Mouse (Mus musculus) midbrain, embryonic 10.5 days (tissue): Measurements from ENCODE around the gene Nkain2. TPM values are rescaled to one million over a fixed set of nuclear protein-coding genes. Genes with fewer than 3 reads are reported as not detected.
"Not testable (repeated sequence)": the region's sequence is repeated elsewhere in the genome, so short reads cannot be mapped to it uniquely, and the experiment has no call there.

Experiments
- DNase-seq: peaks from one replicate; pipeline ENCODE4 v3.0.0-alpha.2; 2017; ENCODE audit warnings: low spot score
- H3K27ac ChIP-seq: fragments of 300-500 bp; sonication (generic); replicated peaks from 2 replicates; pipeline ENCODE4 v1.5.1; 2016; ENCODE audit warnings: mild to moderate bottlenecking
- H3K27me3 ChIP-seq: fragments of 300-500 bp; sonication (generic); 2 replicates; pipeline ENCODE4 v1.6.1; 2016; ENCODE audit warnings: low read depth, mild to moderate bottlenecking; ENCODE audit not compliant: poor library complexity, severe bottlenecking
- H3K36me3 ChIP-seq: fragments of 300-500 bp; sonication (generic); 2 replicates; pipeline ENCODE4 v1.6.1; 2016; ENCODE audit warnings: mild to moderate bottlenecking, moderate library complexity
- H3K4me1 ChIP-seq: fragments of 300-500 bp; sonication (generic); 2 replicates; pipeline ENCODE4 v1.6.1; 2016
- H3K4me3 ChIP-seq: fragments of 300-500 bp; sonication (generic); 2 replicates; pipeline ENCODE4 v1.5.1; 2016; ENCODE audit warnings: mild to moderate bottlenecking, moderate library complexity
- H3K9me3 ChIP-seq: fragments of 300-500 bp; sonication (generic); replicated peaks from 2 replicates; pipeline ENCODE4 v1.6.1; 2016; ENCODE audit warnings: mild to moderate bottlenecking
- WGBS: fragments of 180-500 bp; shearing (Covaris S2); methylation state at CpG from one replicate; pipeline ENCODE4 v1.1.7; 2016; 5-methylcytosine and 5-hydroxymethylcytosine counted together
- polyA plus RNA-seq: library from polyadenylated mRNA; unstranded; fragments of >200 nt; fragmentation: Nextera tagmentation; extraction: Ambion mirVana; gene quantifications from 2 replicates; pipeline ENCODE4 v1.2.1, GENCODE M21; 2016

Gene Nkain2
- polyA plus RNA-seq, 1 experiment from 2014 or later: 0.88 TPM

DNA sequence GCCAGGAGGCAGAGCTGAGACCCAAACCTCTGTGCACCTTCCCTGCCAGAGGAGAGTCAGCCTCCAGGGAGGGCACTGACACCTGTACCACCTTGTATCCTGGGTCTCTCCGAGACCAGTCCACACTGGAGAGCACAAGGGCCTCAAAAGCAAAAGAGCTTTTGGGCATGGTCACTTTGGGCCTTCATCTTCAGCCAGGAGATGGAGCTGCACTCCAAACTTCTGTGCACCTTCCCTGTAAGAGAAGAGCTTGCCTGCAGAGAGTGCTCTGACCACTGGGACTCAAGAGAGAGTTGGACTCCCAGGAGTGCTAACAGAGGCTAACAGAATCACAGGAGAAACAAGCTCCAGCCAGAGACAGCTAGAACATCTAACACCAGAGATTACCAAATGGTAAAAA is 183.7 kb downstream of the Nkain2 start:
- not testable (repeated sequence) for H3K4me1 ChIP-seq, H3K27ac ChIP-seq, DNase-seq, H3K4me3 ChIP-seq, H3K9me3 ChIP-seq, H3K27me3 ChIP-seq, H3K36me3 ChIP-seq
- 71% methylated on average over 1 of the region's 1 CpGs for WGBS

DNA sequence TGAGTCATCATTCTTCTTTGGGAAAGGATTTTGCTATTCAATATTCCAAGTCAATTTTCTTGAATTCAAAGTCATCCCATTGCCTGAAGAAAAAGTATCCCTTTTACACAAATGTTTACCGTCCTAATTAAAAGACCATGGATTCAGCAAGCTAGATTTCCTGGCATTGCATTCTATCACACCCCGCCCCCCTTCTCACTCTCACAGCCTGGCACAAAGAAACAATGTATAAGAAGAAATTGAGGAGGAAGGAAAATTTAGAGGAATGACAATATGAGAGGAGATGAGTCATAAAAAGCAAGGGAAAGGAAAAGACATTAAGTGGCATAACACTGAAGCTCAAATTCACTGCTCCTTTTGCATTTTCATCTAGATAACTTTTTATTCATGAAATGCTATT is 193.6 kb downstream of the Nkain2 start:
- Histone ChIP-seq H3K4me1 (no peaks in the 10 kb centered on the region), H3K27me3 (no peaks in the 10 kb centered on the region), H3K9me3 (no peaks in the 10 kb centered on the region), H3K4me3 (no peak overlapping the region), H3K36me3 (no peaks in the 10 kb centered on the region), H3K27ac (no peak overlapping the region)
- DNase-seq: no peak
- WGBS: 96% methylated on average over 2 of the region's 2 CpGs

DNA sequence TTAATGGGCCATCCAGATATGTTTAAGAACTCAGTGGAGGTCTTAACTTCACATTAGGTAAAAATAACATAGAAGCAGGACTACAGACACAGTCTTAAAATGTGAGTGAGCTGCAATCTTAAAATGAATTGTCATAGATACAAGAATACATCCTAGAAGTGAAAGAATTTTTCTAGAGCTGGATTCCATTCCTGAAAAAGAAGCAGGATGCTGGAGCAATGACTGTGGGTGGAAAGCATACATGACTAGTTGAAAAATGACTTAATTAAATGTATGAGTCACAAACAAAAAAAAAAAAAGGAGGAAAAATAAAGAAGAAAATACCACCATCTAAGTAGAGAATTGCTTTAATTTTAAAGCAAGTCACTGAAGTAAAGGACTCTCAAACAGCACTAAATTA is 205.7 kb downstream of the Nkain2 start:
- Histone ChIP-seq H3K27ac (no peak overlapping the region), H3K4me1 (no peaks in the 10 kb centered on the region), H3K4me3 (no peak overlapping the region), H3K27me3 (no peaks in the 10 kb centered on the region), H3K36me3 (no peaks in the 10 kb centered on the region), H3K9me3 (no peaks in the 10 kb centered on the region)
- DNase-seq: no peak

DNA sequence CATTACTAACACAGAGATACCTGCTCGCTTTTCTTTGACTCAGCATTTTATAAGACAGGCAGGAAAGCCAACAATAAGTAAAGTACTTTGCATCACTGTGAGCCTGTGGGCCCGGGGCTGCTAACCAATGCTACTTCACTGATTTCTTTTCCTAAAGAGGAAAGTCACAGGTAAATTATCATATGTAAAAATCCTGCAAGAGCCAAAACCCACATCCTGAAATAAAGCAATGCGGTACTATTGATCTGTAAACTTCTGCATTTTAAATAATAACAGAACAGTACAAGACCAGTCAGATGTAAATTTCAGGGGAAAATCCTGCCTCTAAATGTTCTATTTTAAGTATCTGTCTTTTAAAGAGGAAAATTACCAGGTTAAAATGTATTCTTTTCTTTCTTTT is 250.0 kb downstream of the Nkain2 start:
- no peak for DNase-seq
- no peak overlapping the region for H3K27ac ChIP-seq
- no peaks in the 10 kb centered on the region for H3K36me3 ChIP-seq
- 72% methylated on average over 3 of the region's 3 CpGs for WGBS
- H3K27me3 ChIP-seq: no peaks in the 10 kb centered on the region
- no peak overlapping the region for H3K4me3 ChIP-seq
- no peaks in the 10 kb centered on the region for H3K9me3 ChIP-seq
- H3K4me1 ChIP-seq: no peaks in the 10 kb centered on the region

DNA sequence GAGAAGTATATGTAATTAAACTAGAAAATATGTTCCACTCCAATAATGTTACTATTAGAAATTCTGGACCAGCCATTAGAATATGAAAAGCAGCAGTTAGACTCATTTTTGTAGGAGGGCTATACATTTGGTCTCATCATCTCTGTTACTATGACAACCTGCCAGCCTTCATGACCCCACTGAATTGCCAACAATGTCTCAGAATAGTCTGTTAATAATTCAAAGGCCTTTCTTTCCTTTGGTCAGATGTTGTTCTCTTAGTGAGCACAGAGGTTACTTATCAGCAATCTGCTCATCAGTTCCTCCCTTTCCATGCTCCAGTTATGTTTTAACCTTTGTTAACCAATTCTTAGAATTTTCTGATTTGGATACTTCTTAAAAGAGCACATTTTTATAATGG is 251.1 kb downstream of the Nkain2 start:
- no peak for DNase-seq
- no peaks in the 10 kb centered on the region for H3K4me1 ChIP-seq
- no peak overlapping the region for H3K4me3 ChIP-seq
- H3K9me3 ChIP-seq: no peaks in the 10 kb centered on the region
- no peaks in the 10 kb centered on the region for H3K27me3 ChIP-seq
- H3K27ac ChIP-seq: no peak overlapping the region
- H3K36me3 ChIP-seq: no peaks in the 10 kb centered on the region

DNA sequence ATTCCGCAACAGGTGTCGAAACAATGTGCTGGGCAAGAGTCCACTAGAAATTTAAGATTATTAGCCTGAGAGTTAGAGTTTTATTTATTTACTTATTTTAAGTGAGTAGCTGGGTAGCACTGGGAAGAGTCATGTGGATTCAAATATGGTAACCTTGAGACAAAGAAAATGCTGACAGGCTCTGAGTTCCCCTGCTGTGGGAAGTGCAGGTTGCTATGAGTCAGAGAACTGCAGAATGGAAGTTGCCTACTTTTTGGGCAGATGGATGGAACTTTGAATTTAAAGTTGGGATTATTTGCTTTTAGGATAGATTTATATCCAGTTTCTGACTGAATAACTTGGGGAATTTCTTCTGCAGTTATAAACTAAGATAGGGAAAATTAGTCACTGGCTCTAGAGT is 259.2 kb downstream of the Nkain2 start:
- Histone ChIP-seq H3K9me3 (no peaks in the 10 kb centered on the region), H3K27me3 (no peaks in the 10 kb centered on the region), H3K36me3 (no peaks in the 10 kb centered on the region), H3K27ac (no peak overlapping the region), H3K4me3 (no peak overlapping the region), H3K4me1 (no peaks in the 10 kb centered on the region)
- 97% methylated on average over 2 of the region's 2 CpGs for WGBS
- DNase-seq: no peak

DNA sequence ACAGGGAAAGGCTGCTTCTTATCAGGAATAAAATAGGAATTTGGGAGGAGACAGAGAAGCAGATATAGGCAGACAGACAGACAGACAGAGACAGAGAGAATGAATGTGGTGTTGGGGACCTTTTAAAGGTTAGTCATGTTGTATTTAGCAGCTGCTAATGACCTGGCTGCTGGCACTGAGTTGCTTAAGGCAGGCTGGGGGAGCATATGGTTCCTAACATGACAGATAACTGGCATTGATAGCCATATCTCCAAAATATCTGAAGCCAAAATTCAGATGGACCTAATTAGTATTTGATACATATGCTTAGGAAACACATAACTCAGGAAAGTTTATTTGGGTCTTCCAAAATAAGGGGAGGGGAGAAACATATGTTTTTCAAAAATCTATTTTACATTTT is 285.8 kb downstream of the Nkain2 start:
- Histone ChIP-seq H3K36me3 (no peaks in the 10 kb centered on the region), H3K27ac (no peak overlapping the region), H3K4me3 (no peak overlapping the region), H3K27me3 (no peaks in the 10 kb centered on the region), H3K9me3 (no peaks in the 10 kb centered on the region), H3K4me1 (no peaks in the 10 kb centered on the region)
- no peak for DNase-seq

DNA sequence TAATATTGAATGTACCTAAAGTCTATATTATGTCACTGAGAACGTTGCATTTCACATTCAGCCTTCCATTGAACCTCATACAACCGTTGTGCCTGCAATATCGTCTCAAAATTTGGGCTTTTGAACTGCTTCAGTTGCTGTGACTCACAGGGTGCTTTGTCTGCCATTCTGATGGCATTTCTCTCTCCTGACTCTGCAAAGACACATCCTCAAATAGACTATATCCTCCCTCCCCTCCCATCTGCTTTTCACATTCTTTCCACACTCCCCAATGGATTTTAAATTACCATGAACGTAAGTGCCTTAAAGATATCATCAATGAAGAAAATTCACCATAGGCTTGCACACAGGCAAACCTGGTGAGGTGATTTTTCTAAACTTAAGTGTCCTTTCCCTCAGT is 287.5 kb downstream of the Nkain2 start:
- no peaks in the 10 kb centered on the region for H3K4me1 ChIP-seq
- 79% methylated on average over 4 of the region's 4 CpGs for WGBS

DNA sequence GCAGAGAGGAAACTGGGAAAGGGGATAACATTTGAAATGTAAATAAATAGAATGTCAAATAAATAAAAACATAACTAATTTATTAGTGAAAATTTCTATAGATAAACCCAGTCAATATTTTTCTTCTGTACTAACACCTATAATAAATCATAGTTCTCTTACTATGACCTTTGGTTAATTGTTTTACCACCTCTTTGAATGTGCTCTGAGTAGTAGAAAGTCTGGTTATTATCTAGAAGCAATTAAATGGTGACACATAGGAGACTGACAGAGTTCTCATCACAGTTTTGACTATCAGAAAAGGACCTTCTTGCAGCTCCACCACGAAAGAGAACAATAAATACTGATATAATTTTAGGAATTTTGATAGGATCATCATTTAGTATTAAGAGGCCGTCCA is 295.3 kb downstream of the Nkain2 start:
- 80% methylated on average over 2 of the region's 2 CpGs for WGBS
- Histone ChIP-seq H3K27ac (no peak overlapping the region), H3K27me3 (no peaks in the 10 kb centered on the region), H3K9me3 (no peaks in the 10 kb centered on the region), H3K4me3 (no peak overlapping the region), H3K36me3 (no peaks in the 10 kb centered on the region), H3K4me1 (no peaks in the 10 kb centered on the region)
- DNase-seq: no peak

More for the DNA sequence above, 287.5 kb downstream of the Nkain2 start:
- H3K36me3 ChIP-seq: no peaks in the 10 kb centered on the region
- DNase-seq: no peak
- no peak overlapping the region for H3K27ac ChIP-seq
- H3K4me3 ChIP-seq: no peak overlapping the region
- H3K27me3 ChIP-seq: no peaks in the 10 kb centered on the region
- H3K9me3 ChIP-seq: no peaks in the 10 kb centered on the region

DNA sequence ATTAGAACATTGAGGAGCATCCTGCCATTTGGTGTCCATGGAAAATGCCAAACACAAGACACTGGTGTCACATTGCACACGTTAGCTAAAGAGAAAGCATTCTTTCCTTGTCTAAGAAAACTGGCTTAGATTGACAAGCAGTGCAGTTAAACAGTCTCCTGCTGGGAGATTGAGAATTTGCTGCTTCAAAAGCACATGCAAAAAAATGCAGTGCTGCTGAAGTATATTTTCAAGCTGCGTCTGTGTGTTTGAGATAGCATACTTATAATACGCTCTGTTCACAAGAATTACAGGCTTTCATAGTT is 313.0 kb downstream of the Nkain2 start:
- no peaks in the 10 kb centered on the region for H3K27me3 ChIP-seq
- no peaks in the 10 kb centered on the region for H3K36me3 ChIP-seq
- H3K4me1 ChIP-seq: peaks cover 11% of the 10 kb centered on the region
- 37% methylated on average over 3 of the region's 3 CpGs for WGBS
- H3K9me3 ChIP-seq: peaks cover 9% of the 10 kb centered on the region; the same call in 1 of the 2 replicates
- peak; percentile 16 for DNase-seq
- no peak overlapping the region for H3K4me3 ChIP-seq
- no peak overlapping the region for H3K27ac ChIP-seq

DNA sequence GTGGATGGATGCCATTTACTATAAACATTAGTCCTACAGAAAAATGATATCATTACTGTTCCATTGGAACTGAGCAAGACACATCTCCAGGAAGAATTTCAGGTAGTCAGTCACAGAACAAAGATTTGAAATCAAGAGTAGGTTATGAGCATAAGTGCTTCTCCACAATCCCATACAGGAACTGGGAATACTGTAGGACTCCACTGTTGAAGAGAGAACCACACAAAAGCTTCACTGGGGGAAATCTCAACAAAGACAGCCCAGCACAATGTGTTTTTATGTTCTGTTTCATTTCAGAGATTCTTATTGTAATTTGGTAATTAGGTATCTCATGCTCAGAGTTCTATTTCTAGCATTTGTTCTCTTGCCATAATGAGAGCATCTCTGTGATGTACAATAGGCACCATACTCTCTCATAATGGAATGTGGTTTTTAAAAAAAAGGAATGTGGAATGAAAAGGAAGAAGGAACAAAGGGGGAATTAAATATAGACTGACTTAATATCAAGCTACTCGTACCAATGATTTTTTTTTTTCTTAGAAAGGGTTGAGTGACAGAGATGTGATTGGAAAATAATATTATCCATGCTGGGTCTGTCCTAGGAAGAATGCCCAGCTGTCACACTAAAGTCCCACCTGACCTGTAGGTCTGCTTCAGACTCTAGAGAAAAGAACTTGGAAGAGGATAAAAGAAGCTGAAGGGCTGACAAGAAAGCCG is 313.5 kb downstream of the Nkain2 start:
- H3K36me3 ChIP-seq: no peaks in the 10 kb centered on the region
- peaks cover 11% of the 10 kb centered on the region for H3K4me1 ChIP-seq
- no peaks in the 10 kb centered on the region for H3K27me3 ChIP-seq
- DNase-seq: no peak
- peaks cover 9% of the 10 kb centered on the region; the same call in 1 of the 2 replicates for H3K9me3 ChIP-seq
- WGBS: 29% methylated on average over 2 of the region's 2 CpGs
- H3K27ac ChIP-seq: no peak overlapping the region
- H3K4me3 ChIP-seq: no peak overlapping the region

DNA sequence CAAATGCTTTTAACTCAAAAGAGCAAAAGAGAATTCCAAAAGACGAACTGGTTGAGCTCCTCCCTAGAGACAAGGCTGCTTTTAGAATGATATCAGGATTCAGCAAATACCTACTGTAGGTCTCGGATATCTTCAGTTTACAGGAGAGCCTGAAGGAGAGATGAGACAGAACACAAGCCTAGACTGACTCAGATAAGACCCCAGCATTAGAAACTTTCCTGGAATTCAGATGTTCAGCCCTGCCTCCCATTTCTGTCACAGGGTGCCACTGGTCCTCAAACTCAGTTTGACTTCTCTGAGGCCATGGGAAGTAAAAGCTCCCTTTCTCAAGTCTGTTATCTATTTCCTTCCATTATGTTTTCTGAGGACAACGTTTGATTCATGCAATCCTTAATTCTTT is 332.6 kb downstream of the Nkain2 start:
- no peak for DNase-seq
- WGBS: 78% methylated on average over 3 of the region's 3 CpGs
- Histone ChIP-seq H3K4me1 (no peaks in the 10 kb centered on the region), H3K27me3 (no peaks in the 10 kb centered on the region), H3K9me3 (no peaks in the 10 kb centered on the region), H3K4me3 (no peak overlapping the region), H3K27ac (no peak overlapping the region), H3K36me3 (no peaks in the 10 kb centered on the region)

DNA sequence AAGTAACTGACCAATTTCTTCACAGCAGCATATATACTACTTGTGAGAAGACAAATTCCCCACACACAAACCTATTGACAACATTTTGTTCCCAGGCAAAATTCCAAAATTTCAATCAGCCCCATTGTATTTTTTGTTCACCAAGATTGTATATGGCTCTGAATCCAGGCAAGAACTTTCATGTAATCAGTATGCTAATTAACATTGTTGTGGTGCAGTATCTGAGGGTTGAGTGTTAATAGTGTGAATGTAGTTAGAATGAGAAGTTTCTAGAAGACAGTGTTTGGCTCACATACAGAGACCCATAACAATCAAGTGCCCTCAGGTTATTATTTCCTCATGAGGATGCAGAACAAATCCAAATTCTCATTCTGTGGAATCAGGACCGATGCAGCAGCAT is 354.2 kb downstream of the Nkain2 start:
- no peaks in the 10 kb centered on the region for H3K4me1 ChIP-seq
- WGBS: 82% methylated on average over 1 of the region's 1 CpGs
- no peaks in the 10 kb centered on the region for H3K27me3 ChIP-seq
- H3K9me3 ChIP-seq: no peaks in the 10 kb centered on the region
- DNase-seq: no peak
- H3K36me3 ChIP-seq: no peaks in the 10 kb centered on the region
- no peak overlapping the region for H3K4me3 ChIP-seq
- H3K27ac ChIP-seq: no peak overlapping the region

DNA sequence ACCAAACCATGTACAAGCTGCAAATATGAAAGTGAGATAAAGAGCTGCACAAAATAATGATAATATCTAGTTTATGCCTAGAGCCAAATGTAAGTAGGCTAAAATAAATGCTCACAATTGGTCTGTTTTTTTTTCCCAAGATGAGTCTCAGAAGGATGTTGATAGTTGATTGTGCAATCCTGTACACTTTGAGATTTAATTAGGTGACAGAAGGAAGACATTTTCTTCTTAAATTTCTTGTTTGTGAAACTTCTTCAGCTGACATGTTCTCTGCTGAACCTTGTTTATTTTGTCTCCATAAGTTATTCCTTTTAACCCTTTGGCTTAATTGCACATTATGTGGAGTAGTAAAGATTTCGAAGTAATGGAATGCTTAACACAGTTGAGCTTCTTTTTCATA is 379.4 kb downstream of the Nkain2 start:
- H3K27ac ChIP-seq: no peak overlapping the region
- no peak for DNase-seq
- H3K4me1 ChIP-seq: no peaks in the 10 kb centered on the region
- H3K36me3 ChIP-seq: no peaks in the 10 kb centered on the region
- no peaks in the 10 kb centered on the region for H3K9me3 ChIP-seq
- H3K27me3 ChIP-seq: no peaks in the 10 kb centered on the region
- no peak overlapping the region for H3K4me3 ChIP-seq
- 89% methylated on average over 1 of the region's 1 CpGs for WGBS
